Mouse (Mus musculus) myocyte (in vitro differentiated cells): ENCODE results near the gene Fads3. TPM values are rescaled to one million over a fixed set of nuclear protein-coding genes. Genes with fewer than 3 reads are reported as not detected.

Source experiments
- H3K27me3 ChIP-seq: one replicate; pipeline ENCODE4 v1.6.1; 2011; ENCODE audit not compliant: control insufficient read depth, insufficient read depth, insufficient read length
- H3K36me3 ChIP-seq: one replicate; pipeline ENCODE4 v1.6.1; 2011; ENCODE audit not compliant: control insufficient read depth, insufficient read depth
- H3K4me2 ChIP-seq: one replicate; pipeline ENCODE4 v1.6.1; 2011; ENCODE audit warnings: low read depth, control low read depth
- H3K4me3 ChIP-seq: one replicate; pipeline ENCODE4 v1.5.1; 2011; ENCODE audit warnings: mild to moderate bottlenecking, control low read depth, moderate library complexity
- H3K79me2 ChIP-seq: one replicate; pipeline ENCODE4 v1.6.1; 2011; ENCODE audit not compliant: control insufficient read depth, insufficient read depth
- H3ac ChIP-seq: one replicate; pipeline ENCODE4 v1.6.1; 2011; ENCODE audit not compliant: control insufficient read depth, insufficient read length
- CEBPB ChIP-seq: IDR thresholded peaks from 2 replicates; pipeline ENCODE4 v1.6.1; 2011; ENCODE audit warnings: mild to moderate bottlenecking, moderate library complexity; ENCODE audit not compliant: poor library complexity, insufficient read depth, severe bottlenecking
- E2F4 ChIP-seq: IDR thresholded peaks from one replicate; pipeline ENCODE4 v1.6.1; 2011; ENCODE audit warnings: mild to moderate bottlenecking, control low read depth, moderate library complexity; ENCODE audit not compliant: insufficient read depth
- MAX ChIP-seq: IDR thresholded peaks from one replicate; pipeline ENCODE4 v1.6.1; 2011; ENCODE audit warnings: low read depth, mild to moderate bottlenecking, control low read depth
- MYOD1 ChIP-seq, 3 experiments: IDR thresholded peaks; one replicate each; pipeline ENCODE4 v1.6.1; 2011; ENCODE audit warnings: control low read depth in 2 of 3, low read depth in 2 of 3, mild to moderate bottlenecking in 2 of 3, moderate library complexity in 1 of 3; ENCODE audit not compliant: insufficient read length in 2 of 3, control insufficient read depth in 1 of 3
- MYOG ChIP-seq, 3 experiments: IDR thresholded peaks; one replicate each; pipeline ENCODE4 v1.6.1; 2011; ENCODE audit warnings: control low read depth in 2 of 3, low read depth in 2 of 3, mild to moderate bottlenecking in 2 of 3; ENCODE audit not compliant: insufficient read length in 2 of 3, control insufficient read depth in 1 of 3, insufficient read depth in 1 of 3
- POLR2A ChIP-seq: IDR thresholded peaks from one replicate; pipeline ENCODE4 v1.6.1; 2011; ENCODE audit warnings: low read depth, mild to moderate bottlenecking, control low read depth, moderate library complexity; ENCODE audit not compliant: insufficient read length
- POLR2AphosphoS2 ChIP-seq: IDR thresholded peaks from one replicate; pipeline ENCODE4 v1.6.1; 2011; ENCODE audit warnings: low read depth, control low read depth; ENCODE audit not compliant: insufficient read length
- REST ChIP-seq: IDR thresholded peaks from one replicate; pipeline ENCODE4 v1.6.1; 2011; ENCODE audit warnings: mild to moderate bottlenecking, control low read depth, moderate library complexity; ENCODE audit not compliant: insufficient read depth, insufficient read length
- SRF ChIP-seq: IDR thresholded peaks from one replicate; pipeline ENCODE4 v1.6.1; 2011; ENCODE audit warnings: low read depth; ENCODE audit not compliant: control insufficient read depth, insufficient read length
- TCF12 ChIP-seq: IDR thresholded peaks from one replicate; pipeline ENCODE4 v1.6.1; 2011; ENCODE audit warnings: mild to moderate bottlenecking, control low read depth; ENCODE audit not compliant: poor library complexity, insufficient read depth, severe bottlenecking
- TCF3 ChIP-seq: IDR thresholded peaks from one replicate; pipeline ENCODE4 v1.6.1; 2011; ENCODE audit warnings: low read depth, control low read depth; ENCODE audit not compliant: insufficient read length
- USF1 ChIP-seq: IDR thresholded peaks from one replicate; pipeline ENCODE4 v1.6.1; 2011; ENCODE audit warnings: low read depth, mild to moderate bottlenecking, control low read depth, moderate library complexity
- polyA plus RNA-seq: library from polyadenylated mRNA; unstranded; fragments of >200 nt; fragmentation: generic; extraction: Trizol; gene quantifications from one replicate; pipeline ENCODE4 v1.2.1, GENCODE M21; 2012; ENCODE audit warnings: missing spikeins

Fads3 gene
- 557 TPM for polyA plus RNA-seq

DNA sequence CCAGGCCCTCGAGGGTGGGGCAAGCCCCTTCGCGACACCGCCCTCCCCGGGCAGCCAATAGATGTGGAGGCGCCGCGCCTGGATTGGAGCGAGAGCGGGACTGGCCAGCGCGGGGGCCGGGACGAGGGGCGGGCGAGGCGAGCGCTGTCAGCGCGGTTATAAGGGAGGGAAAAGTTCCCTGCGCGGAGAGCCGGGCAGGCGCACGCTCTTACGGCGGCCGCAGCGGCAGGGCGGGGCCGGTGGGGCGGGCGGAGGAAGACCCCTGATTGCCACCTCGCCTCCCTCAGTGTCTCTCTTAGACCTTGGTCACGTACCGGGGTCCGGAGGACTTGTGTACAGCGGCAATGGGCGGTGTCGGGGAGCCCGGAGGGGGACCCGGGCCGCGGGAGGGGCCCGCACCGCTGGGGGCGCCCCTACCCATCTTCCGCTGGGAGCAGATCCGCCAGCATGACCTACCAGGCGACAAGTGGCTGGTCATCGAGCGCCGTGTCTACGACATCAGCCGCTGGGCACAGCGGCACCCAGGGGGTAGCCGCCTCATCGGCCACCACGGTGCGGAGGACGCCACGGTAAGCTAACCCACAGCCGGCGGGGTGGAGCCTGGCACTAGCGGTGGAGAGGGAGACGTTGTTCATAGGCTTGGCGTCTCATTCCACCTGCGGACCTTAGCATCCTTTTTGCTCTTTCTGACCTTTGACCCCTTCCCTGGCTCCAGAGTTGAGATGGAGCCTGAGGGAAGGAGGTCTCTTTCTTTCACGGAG, at the start of gene Fads3:
TSS of gene Fads3 (plus strand) at position 182 of the 761 bp plus-strand sequence.
- H3K27me3 ChIP-seq: no peaks in the 10 kb centered on the region
- H3K4me3 ChIP-seq: peak within 1 kb of the TSS; percentile 90
- peak within 1 kb of the TSS; percentile 99 for H3K4me2 ChIP-seq
- peak in 1 of 3 experiments; percentile 15 for TF ChIP-seq MYOG (IDR thresholded peaks at IDR 0.05; ENCODE audit: control insufficient read depth in 1 of 3, insufficient read depth in 1 of 3, insufficient read length in 2 of 3, low read depth in 2 of 3)
- no peak for TF ChIP-seq CEBPB
- peak; percentile 85 for TF ChIP-seq POLR2A
- TF ChIP-seq POLR2AphosphoS2: peak; percentile 97
- no peak for TF ChIP-seq SRF
- peaks cover 20% of the 10 kb centered on the region for H3K36me3 ChIP-seq
- H3ac ChIP-seq: peak within 1 kb of the TSS; percentile 71
- peaks cover 40% of the 10 kb centered on the region for H3K79me2 ChIP-seq

DNA sequence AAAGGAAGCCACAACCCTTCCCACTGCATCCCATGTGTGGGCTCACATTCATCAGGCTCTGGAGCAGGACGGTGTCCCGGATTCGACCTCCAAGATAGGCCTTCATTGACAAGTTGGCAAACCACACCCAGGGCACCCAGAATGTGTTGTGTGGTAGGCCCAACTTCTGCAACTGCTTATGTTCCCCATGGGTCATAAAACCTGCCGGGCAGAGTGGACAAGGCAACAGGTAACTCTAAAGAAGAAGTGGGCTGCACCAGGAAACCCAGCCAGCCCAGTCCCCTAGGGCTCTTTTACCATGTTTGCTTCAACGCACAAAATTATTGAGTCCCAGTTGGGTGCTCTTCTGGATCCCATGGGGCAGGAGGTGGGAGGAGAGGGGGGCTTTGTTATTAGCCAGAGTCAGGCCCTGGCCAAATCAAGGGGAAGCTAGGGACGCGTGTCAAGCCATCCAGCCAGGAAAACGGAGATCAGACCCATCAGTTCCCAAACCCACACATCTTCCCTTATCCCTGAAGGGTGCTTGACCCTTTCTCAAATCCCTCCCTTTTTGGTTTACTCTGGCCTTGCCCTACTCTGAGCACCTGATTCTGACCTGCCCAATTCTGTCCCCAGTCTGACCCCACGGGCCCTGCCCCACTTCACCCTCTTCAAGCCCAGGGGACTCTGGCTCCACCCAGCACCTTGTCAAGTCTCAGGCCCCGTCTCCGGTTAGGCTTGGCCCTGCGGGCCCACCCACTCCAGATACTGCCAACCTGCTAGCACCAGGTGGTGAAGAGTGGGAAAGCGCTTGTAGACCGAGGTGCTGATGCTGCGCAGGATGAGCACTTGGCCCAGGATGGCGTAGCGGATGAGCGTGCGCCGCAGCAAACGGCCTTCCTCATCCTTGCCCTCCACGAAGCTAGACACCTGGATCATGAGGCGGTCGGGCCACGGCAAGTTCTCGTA, 49.1 kb upstream of the Fads3 start:
- TF ChIP-seq MYOG (IDR thresholded peaks at IDR 0.05; ENCODE audit: control insufficient read depth in 1 of 3, insufficient read depth in 1 of 3, insufficient read length in 2 of 3, low read depth in 2 of 3) (no peak), POLR2A (no peak), SRF (no peak), MYOD1 (IDR thresholded peaks at IDR 0.05; ENCODE audit: control insufficient read depth in 1 of 3, insufficient read length in 2 of 3, low read depth in 2 of 3) (no peak), USF1 (no peak), MAX (no peak), CEBPB (no peak), REST (no peak), E2F4 (no peak), TCF12 (no peak), POLR2AphosphoS2 (no peak), TCF3 (no peak)
- Histone ChIP-seq H3K27me3 (no peaks in the 10 kb centered on the region), H3K4me2 (no peak overlapping the region), H3K4me3 (no peak overlapping the region), H3K79me2 (no peaks in the 10 kb centered on the region), H3ac (no peak overlapping the region), H3K36me3 (no peaks in the 10 kb centered on the region)

DNA sequence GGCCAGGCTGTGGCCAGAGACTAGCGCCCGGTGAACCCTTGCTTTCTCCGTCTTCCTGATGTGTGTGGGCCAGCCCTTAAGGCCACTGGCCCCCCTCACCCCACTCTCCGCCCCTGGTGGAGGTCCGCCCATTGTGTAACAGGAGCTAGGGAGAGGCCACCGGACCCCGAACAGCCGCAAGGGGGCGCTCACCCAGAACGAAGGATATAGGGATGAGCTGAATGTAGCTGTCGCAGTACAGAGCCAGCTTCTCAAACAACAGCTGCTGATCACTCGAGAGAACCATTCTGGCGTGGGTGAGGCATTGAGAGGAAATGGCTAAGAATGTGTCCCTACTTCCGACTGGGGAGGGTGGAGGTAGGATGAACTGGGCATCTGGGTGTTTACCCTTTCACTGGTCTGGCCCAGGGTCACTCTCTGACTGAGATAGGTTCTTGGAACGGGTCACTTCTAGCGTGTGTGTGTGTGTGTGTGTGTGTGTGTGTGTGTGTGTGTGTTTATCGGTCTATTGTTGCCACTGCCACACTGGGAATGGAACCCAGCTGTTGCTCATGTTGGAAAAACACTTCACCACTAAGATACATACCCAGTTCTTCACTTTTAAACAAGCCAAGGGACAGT, 48.2 kb upstream of the Fads3 start:
- Histone ChIP-seq H3K27me3 (no peaks in the 10 kb centered on the region), H3K79me2 (no peaks in the 10 kb centered on the region), H3K4me3 (no peak overlapping the region), H3K36me3 (no peaks in the 10 kb centered on the region), H3ac (no peak overlapping the region), H3K4me2 (peak overlapping the region; percentile 31)
- TF ChIP-seq POLR2AphosphoS2: no peak
- no peak for TF ChIP-seq MAX
- peak in 2 of 3 experiments; percentile 56 to 73 for TF ChIP-seq MYOG (IDR thresholded peaks at IDR 0.05; ENCODE audit: control insufficient read depth in 1 of 3, insufficient read depth in 1 of 3, insufficient read length in 2 of 3, low read depth in 2 of 3)
- TF ChIP-seq CEBPB: no peak
- peak; percentile 21 for TF ChIP-seq POLR2A
- TF ChIP-seq TCF3: no peak
- TF ChIP-seq MYOD1 (IDR thresholded peaks at IDR 0.05; ENCODE audit: control insufficient read depth in 1 of 3, insufficient read length in 2 of 3, low read depth in 2 of 3): peak; percentile 34 to 77 (median 61)

- H3K4me3 ChIP-seq: no peak overlapping the region
- no peaks in the 10 kb centered on the region for H3K79me2 ChIP-seq
- H3K36me3 ChIP-seq: no peaks in the 10 kb centered on the region
- no peaks in the 10 kb centered on the region for H3K27me3 ChIP-seq
- peak; percentile 52 to 84 (median 76) for TF ChIP-seq MYOD1 (IDR thresholded peaks at IDR 0.05; ENCODE audit: control insufficient read depth in 1 of 3, insufficient read length in 2 of 3, low read depth in 2 of 3)
- no peak for TF ChIP-seq TCF3
- TF ChIP-seq CEBPB: peak; percentile 69
- peak; percentile 6 for TF ChIP-seq TCF12
- peak in 2 of 3 experiments; percentile 45 to 67 for TF ChIP-seq MYOG (IDR thresholded peaks at IDR 0.05; ENCODE audit: control insufficient read depth in 1 of 3, insufficient read depth in 1 of 3, insufficient read length in 2 of 3, low read depth in 2 of 3)
- H3ac ChIP-seq: no peak overlapping the region
- peak overlapping the region; percentile 27 for H3K4me2 ChIP-seq
Measured at GRCm38 (mm10) chr19:9997204-9998062, 43.9 kb upstream of the Fads3 start.
